Mouse (Mus musculus): ENCODE data around the gene Syk. TPM values are rescaled to one million over a fixed set of nuclear protein-coding genes. Genes with fewer than 3 reads are reported as not detected.

Gene Syk
- total and polyA plus RNA-seq, 2 experiments from 2014 or later = 0.91 to 3.1 TPM

DNA sequence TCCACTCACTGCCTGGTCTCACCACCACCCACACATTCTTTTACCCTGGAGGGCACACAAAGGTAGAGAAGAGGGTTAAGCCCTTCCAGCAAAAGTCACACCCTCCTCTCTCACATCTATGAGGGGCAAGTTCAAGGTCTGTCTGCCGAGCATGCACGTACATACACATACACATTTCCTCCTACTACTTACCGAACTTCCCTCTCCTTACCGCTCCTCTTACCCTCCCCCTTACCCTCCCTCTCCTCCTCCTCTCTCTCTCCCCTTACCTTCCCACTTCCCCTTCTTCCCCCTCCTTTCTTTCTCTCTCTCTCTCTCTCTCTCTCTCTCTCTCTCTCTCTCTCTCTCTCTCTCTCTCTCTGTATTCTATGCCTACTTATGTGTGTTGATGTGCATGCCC is 35.6 kb downstream of the Syk start:
- Histone ChIP-seq H3K4me3 (ENCODE audit: low read depth, low read length) (no peak overlapping the region), H3K4me2 (ENCODE audit: low read depth, low read length, poor library complexity, severe bottlenecking) (no peak overlapping the region), H3K27me3 (ENCODE audit: insufficient read depth, low read length) (no peaks in the 10 kb centered on the region), H3K9ac (replicated peaks; ENCODE audit: low read length, poor library complexity, severe bottlenecking) (no peak overlapping the region), H3K27ac (ENCODE audit: low read depth, low read length) (no peak overlapping the region), H3K36me3 (ENCODE audit: insufficient read depth, low read length) (no peaks in the 10 kb centered on the region), H3K4me1 (ENCODE audit: insufficient read depth, low read length) (no peaks in the 10 kb centered on the region), H3K9me3 (ENCODE audit: low read length) (no peaks in the 10 kb centered on the region)
- TF ChIP-seq CTCF (IDR thresholded peaks at IDR 0.05) = no peak
- DNase-seq (ENCODE audit: low spot score) (no peak), ATAC-seq (ENCODE audit: low FRiP score) (no peak)
- 74% methylated on average over 4 of the region's 4 CpGs for WGBS

- Histone ChIP-seq H3K4me1 (ENCODE audit: insufficient read depth, low read length) (no peaks in the 10 kb centered on the region), H3K27me3 (ENCODE audit: insufficient read depth, low read length) (no peaks in the 10 kb centered on the region), H3K9ac (replicated peaks; ENCODE audit: low read length, poor library complexity, severe bottlenecking) (no peak overlapping the region), H3K27ac (ENCODE audit: low read depth, low read length) (no peak overlapping the region), H3K4me3 (ENCODE audit: low read depth, low read length) (no peak overlapping the region), H3K9me3 (ENCODE audit: low read length) (no peaks in the 10 kb centered on the region), H3K36me3 (ENCODE audit: insufficient read depth, low read length) (no peaks in the 10 kb centered on the region), H3K4me2 (ENCODE audit: low read depth, low read length, poor library complexity, severe bottlenecking) (no peak overlapping the region)
- no peak for TF ChIP-seq CTCF (IDR thresholded peaks at IDR 0.05)
- ATAC-seq (ENCODE audit: low FRiP score) (no peak), DNase-seq (ENCODE audit: low spot score) (no peak)
- 85% methylated on average over 5 of the region's 5 CpGs for whole genome bisulfite sequencing
Measured at GRCm38 (mm10) chr13:52619482-52619881, 36.5 kb downstream of the Syk start.

DNA sequence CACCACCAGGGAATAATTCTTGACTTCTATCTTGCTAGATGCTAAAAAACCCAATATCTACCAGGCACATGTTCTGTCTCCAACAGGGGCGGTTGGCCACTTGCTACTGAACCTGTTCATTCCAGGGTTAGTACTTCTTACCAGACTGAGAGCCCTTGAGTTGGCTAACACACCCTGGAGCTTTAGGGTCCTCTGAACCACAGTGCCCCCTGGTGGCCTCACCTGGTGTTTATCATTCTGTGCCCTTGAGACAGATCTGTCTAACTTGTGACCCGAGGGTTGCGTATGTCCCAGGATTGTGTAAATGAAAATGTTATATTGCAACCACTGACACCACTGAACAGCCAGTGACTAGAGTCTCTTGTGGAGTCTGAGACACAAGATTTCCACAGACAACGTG is 41.1 kb downstream of the Syk start:
- Histone ChIP-seq H3K27me3 (ENCODE audit: insufficient read depth, low read length) (no peaks in the 10 kb centered on the region), H3K4me1 (ENCODE audit: insufficient read depth, low read length) (no peaks in the 10 kb centered on the region), H3K27ac (ENCODE audit: low read depth, low read length) (no peak overlapping the region), H3K36me3 (ENCODE audit: insufficient read depth, low read length) (no peaks in the 10 kb centered on the region), H3K9me3 (ENCODE audit: low read length) (no peaks in the 10 kb centered on the region), H3K4me2 (ENCODE audit: low read depth, low read length, poor library complexity, severe bottlenecking) (no peak overlapping the region), H3K4me3 (ENCODE audit: low read depth, low read length) (no peak overlapping the region), H3K9ac (replicated peaks; ENCODE audit: low read length, poor library complexity, severe bottlenecking) (no peak overlapping the region)
- 58% methylated on average over 4 of the region's 4 CpGs for WGBS
- ATAC-seq (ENCODE audit: low FRiP score) (no peak), DNase-seq (ENCODE audit: low spot score) (peak; percentile 49)
- TF ChIP-seq CTCF (IDR thresholded peaks at IDR 0.05) = peak; percentile 78

- no peak overlapping the region for H3K4me3 ChIP-seq (ENCODE audit: low read depth, low read length)
- peak; percentile 93 for TF ChIP-seq CTCF (IDR thresholded peaks at IDR 0.05)
- H3K9me3 ChIP-seq (ENCODE audit: low read length) = no peaks in the 10 kb centered on the region
- peak; percentile 34; the same call in 1 of the 2 replicates for ATAC-seq (ENCODE audit: low FRiP score)
- WGBS = 32% methylated on average over 9 of the region's 9 CpGs
- no peaks in the 10 kb centered on the region for H3K36me3 ChIP-seq (ENCODE audit: insufficient read depth, low read length)
- DNase-seq (ENCODE audit: low spot score) = peak; percentile 74
- no peak overlapping the region for H3K4me2 ChIP-seq (ENCODE audit: low read depth, low read length, poor library complexity, severe bottlenecking)
- no peaks in the 10 kb centered on the region for H3K27me3 ChIP-seq (ENCODE audit: insufficient read depth, low read length)
- no peak overlapping the region for H3K9ac ChIP-seq (replicated peaks; ENCODE audit: low read length, poor library complexity, severe bottlenecking)
- H3K4me1 ChIP-seq (ENCODE audit: insufficient read depth, low read length) = no peaks in the 10 kb centered on the region
- H3K27ac ChIP-seq (ENCODE audit: low read depth, low read length) = no peak overlapping the region
Measured at GRCm38 (mm10) chr13:52628602-52629001, 45.6 kb downstream of the Syk start.

- H3K4me3 ChIP-seq (ENCODE audit: low read depth, low read length) = no peak overlapping the region
- no peak overlapping the region for H3K27ac ChIP-seq (ENCODE audit: low read depth, low read length)
- DNase-seq (ENCODE audit: low spot score) = no peak
- no peak for TF ChIP-seq CTCF (IDR thresholded peaks at IDR 0.05)
- WGBS = 55% methylated on average over 4 of the region's 4 CpGs
- no peaks in the 10 kb centered on the region for H3K4me1 ChIP-seq (ENCODE audit: insufficient read depth, low read length)
- no peaks in the 10 kb centered on the region for H3K27me3 ChIP-seq (ENCODE audit: insufficient read depth, low read length)
- H3K4me2 ChIP-seq (ENCODE audit: low read depth, low read length, poor library complexity, severe bottlenecking) = no peak overlapping the region
- no peaks in the 10 kb centered on the region for H3K36me3 ChIP-seq (ENCODE audit: insufficient read depth, low read length)
- H3K9me3 ChIP-seq (ENCODE audit: low read length) = no peaks in the 10 kb centered on the region
- no peak; the same call in 1 of the 2 replicates for ATAC-seq (ENCODE audit: low FRiP score)
- no peak overlapping the region for H3K9ac ChIP-seq (replicated peaks; ENCODE audit: low read length, poor library complexity, severe bottlenecking)
Measured at GRCm38 (mm10) chr13:52631624-52632023, 48.7 kb downstream of the Syk start.

DNA sequence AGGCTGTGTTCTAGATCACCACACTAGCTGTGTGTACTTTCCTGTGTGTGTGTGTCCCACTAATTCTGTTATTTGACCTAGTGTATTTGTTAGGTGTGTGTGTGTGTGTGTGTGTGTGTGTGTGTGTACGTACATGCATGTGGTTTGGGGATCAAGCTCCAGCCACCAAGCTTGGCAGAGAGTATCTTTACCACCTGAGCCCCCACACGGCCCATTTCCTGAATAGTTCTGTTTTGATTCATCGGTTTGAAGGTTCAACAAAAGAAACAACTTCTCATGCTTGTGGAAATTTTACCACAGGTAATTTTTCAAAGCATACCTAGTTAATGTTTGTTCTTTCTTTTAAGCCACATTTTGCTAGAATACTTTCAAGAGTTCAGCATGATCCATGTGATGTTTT is 52.5 kb downstream of the Syk start:
- H3K4me1 ChIP-seq (ENCODE audit: insufficient read depth, low read length) = no peaks in the 10 kb centered on the region
- H3K36me3 ChIP-seq (ENCODE audit: insufficient read depth, low read length) = no peaks in the 10 kb centered on the region
- no peak overlapping the region for H3K4me3 ChIP-seq (ENCODE audit: low read depth, low read length)
- no peak for DNase-seq (ENCODE audit: low spot score)
- no peak for TF ChIP-seq CTCF (IDR thresholded peaks at IDR 0.05)
- H3K4me2 ChIP-seq (ENCODE audit: low read depth, low read length, poor library complexity, severe bottlenecking) = no peak overlapping the region
- no peak overlapping the region for H3K9ac ChIP-seq (replicated peaks; ENCODE audit: low read length, poor library complexity, severe bottlenecking)
- H3K27ac ChIP-seq (ENCODE audit: low read depth, low read length) = no peak overlapping the region
- 80% methylated on average over 3 of the region's 3 CpGs for WGBS
- no peaks in the 10 kb centered on the region for H3K27me3 ChIP-seq (ENCODE audit: insufficient read depth, low read length)
- H3K9me3 ChIP-seq (ENCODE audit: low read length) = no peaks in the 10 kb centered on the region
- no peak for ATAC-seq (ENCODE audit: low FRiP score)

Measured in midbrain, postnatal 0 days (tissue).